Mouse (Mus musculus) hindlimb bud, embryonic 11.5 days (tissue): ENCODE results near the gene Wdr81.
A peak's percentile ranks its signal among the peaks of the same experiment; 100 is the strongest.

ENCODE experiments used
- DNase-seq: peaks from one replicate; pipeline ENCODE4 v3.0.0-alpha.2; 2012; ENCODE audit warnings: low read depth, low spot score; ENCODE audit errors: extremely low spot score

Wdr81 gene

DNA sequence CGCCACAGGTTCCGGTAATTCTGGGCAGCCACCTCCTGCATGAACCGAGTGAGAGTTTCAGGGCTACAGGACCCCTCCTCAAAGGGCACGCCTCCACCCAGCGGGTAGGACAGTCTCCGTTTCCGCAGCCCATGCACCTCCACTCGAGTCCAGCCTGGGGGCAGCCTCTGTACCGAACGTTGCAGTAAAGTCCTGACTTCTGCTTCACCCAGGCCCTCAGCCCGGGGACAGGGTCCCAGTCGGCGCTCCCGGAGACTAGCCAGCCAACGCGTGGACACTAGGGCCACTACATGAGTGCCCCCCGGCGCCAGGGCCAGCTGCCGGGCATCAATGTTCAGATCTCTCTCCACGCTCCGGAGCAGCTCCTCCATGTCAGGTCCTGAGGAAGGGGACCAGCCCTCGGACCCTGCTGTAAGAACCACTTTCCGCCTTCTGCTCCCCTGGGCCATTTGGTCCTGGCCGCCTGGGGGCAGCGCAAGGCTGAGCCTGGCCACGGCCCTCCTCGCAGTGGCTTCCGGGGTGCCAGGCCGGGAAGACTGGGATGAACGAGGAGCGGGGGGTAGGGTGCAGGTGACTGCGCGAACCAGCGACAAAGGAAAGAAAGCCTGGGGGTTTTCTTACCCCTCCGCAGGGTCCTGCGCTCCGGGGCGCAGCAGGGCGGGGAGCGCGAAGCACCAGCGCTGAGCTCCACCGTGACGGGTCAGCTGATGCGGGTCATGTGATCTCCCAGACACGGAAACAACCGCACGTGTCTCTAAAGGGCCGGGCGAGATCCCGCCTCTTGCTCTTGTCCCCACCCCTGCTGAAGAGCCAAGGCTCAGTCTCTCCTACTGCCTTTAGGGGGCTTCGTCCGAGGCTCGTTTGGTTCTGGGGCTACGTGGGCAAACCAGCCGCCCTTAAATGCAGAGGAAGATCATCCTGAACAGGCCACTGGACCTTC is at the start of gene Wdr81:
Gene Wdr81 (minus strand): TSS at position 727 of the 940 bp plus-strand sequence.
- DNase-seq, result peak; percentile 64

DNA sequence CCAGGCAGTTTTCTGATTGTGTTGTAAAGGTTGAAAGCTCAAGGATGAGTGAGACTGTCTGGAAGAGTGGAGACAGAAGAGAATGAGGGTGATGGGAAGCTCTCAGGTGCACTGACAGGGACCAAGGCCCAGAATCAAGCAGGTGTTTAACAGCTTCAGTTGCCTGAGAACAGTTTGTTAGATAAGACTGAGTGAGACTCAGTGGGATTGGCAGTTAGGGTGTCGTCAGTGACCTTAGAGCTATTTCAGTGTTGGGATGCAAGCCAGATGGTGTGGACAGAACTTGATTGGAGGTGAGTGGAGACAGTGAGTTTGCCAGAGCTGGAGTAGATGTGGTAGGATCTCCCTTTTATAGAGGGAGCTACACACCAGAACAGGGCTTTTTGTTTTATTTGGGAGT is 43.6 kb upstream of the Wdr81 start:
- no peak for DNase-seq

DNA sequence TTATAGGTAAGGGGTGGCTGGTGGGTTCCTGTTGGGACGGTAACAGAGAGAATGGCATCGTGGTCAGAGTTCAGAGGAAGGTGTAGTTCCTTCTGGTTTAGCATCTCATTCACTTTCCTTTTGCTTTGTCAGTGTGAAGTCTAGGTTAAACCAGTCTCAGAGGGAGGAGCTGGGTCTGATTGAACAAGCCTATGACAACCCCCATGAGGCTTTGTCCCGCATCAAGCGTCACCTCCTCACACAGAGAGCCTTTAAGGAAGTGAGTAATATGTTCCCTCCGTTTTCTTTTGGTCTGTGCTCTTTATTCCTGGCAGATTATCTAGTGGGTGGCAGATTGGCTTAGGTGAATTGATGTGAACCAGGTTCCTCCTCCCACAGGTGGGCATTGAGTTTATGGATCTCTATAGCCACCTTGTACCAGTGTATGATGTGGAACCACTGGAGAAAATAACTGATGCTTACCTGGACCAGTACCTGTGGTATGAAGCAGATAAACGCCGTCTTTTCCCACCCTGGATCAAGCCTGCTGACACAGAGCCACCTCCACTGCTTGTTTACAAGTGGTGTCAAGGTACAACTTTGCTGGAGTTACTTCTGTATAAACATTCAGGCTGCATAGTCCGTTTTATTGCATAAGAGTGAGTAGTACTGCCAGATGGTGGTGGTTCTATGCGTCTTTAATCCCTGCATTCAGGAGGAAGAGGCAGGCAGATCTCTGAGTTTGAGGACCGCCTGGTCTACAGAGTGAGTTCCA is 40.0 kb upstream of the Wdr81 start:
- DNase-seq, result no peak

DNA sequence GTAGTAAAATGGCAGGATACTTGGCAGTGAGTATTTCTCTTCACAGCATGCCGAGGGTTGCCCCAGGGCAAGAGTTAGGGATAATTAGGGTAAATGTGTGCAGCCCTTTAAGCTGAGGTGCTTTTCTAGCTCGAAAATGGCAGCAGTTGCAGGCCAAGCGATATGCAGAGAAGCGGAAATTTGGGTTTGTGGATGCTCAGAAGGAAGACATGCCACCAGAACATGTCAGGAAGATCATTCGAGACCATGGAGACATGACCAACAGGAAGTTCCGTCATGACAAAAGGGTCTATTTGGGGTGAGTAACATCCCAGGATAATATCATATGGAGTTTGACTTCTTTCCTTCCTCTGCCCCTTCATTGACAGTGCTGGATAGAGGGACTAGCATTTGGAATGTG is 33.0 kb upstream of the Wdr81 start:
- DNase-seq, result no peak

DNA sequence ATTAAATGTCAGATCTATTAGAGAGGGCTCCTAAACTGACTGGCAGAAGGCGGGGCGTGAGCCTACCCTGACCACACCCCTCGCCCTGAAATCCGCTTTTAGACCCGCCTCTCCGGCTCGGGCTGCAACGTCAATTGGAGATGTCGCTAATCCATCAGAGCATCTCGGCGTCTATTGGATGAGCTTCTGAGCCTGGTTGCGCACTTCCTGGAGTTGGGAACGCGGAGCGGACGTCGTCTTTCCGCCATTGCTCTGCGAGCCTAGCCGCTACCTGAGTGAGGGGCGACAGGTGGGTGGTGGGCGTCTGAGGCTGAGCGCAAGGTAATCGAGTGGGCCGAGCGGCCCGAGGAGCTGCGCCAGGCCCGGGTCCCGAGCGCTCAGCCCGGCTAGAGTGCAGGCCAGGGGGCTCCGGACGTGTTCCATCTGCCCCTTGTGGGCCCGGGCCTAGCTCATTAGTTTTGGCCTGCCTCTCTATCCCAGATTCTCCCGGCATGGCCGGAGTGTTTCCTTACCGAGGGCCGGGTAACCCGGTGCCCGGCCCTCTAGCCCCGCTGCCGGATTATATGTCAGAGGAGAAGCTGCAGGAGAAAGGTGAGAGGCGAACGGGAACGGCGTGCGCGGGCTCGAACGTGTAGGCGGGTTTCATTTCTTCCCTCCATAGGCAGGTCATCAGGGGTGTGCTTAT is 32.2 kb upstream of the Wdr81 start, which contains the start of gene Prpf8:
Gene Prpf8 (plus strand): TSS at position 216 of the 685 bp plus-strand sequence.
- DNase-seq, result peak; percentile 95

DNA sequence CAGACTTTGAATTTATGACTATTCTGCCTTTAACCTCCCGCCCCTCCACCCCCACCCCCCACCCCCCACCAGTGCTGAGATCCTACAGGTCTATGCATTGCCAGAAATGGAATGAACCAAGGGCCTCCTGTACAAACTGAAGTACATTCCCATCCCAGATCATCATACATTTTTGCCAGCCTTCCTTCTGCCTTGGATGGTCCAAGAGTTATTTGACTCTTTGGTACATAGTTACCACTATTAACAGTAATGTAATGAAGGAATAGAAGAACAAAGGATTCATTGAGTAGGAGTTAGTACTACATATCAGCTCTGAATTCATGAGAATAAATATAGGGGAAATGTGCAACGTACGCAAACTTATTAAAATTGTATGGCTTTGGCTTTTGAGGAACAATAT is 31.7 kb upstream of the Wdr81 start:
- DNase-seq, result no peak

DNA sequence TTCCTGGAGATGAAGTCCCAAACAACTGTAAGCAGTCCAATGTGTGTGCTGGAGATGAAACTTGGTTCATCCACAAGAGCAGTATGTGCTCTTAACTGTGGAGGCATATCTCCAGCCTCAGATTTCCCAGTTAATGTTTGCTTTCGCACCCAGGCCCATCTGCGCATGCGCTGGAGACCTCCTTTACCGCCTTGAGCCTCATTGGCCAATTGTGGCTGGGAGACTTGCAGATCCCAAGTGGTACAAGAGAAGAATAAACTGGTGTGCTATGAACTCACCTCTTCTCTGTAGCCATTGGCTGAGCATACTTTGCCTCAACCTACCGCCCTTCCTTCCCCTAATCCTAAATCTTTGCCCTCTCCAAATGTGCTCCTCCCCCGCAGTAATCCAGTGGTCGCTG is 18.9 kb upstream of the Wdr81 start:
- DNase-seq, result no peak

DNA sequence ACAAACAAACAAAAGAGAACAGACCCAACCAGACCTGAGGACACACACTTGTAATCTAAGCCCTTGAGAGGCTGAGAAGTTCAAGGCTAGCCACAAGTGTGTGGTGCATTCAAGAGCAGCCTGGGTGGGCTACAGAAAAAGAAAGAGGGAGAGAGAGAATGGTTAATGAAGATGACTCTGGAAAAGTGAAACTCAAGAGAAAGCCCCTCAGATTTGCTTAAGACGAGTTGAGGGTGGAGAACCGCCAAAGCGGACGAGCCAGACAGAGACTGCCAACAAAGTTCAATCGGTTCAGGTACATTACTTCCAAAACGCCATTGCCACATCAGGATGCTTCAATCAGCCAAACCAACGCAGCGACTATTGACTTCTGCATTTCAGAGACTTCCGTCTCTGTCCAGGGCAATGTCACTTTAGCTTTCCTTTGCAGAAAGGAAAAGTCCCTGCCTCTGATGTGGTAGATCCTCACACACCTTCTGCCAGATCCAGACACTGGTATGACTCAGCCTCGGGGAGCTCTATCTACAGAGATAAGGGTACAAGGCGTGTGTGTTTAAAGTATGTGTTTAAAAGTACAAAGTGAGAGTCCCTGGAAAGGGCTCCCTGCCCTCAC is 18.1 kb upstream of the Wdr81 start:
- DNase-seq, result no peak

DNA sequence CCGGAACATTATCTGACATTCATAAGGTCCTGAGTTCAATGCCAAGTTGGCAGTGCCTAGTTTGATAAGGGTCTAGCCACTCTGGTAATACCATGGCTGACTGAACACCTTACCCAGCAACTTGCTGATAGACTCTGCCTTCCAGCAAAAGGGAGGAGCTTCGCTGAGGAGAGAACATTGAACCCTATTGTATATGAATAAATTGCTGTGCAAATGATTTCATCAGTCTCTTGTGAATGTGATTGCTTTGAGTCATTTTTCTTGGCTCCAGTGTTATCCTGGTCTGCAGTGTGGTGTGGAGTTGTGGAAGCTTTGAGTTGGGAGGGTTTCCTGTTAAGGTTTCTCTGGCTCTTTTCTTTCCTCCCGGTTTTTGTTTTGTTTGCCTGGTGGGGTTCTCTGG is 16.2 kb upstream of the Wdr81 start:
- no peak for DNase-seq

DNA sequence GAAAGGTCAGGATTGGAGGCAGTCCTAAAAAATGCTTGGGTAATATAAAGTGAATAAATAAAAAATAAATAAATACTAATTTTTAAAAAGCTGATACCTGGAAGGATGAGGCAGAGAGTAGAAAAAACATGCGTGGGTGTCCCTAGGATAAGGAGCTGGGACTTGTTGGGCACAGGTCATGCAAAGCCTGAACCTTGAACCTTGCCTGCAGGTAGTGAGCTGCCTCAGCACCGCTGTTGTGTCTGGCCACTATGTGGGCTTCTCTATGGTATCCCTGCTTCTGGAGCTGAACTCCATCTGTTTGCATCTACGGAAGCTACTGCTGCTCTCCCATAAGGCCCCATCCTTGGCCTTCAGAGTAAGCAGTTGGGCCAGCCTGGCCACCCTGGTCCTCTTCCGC is 14.7 kb upstream of the Wdr81 start:
- DNase-seq, result no peak

DNA sequence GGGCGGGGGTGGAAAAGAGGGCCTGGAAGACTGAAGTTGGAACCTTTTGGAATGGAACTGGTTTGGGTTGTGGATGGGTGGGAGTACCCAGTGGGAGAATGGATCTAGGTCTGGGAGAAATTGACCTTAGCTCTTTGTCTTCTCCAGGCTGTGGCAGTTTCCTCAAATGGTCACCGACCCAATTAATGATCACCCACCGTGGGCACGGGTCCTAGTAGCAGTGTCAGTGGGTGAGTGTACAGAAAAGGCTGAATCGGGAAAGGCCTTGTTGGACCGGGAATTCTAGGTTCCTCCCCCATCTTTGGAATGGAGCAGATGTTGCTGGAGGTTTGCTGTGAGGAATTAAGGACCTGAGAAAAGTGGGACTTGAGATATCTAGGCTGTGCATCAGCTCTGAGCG is 13.9 kb upstream of the Wdr81 start:
- no peak for DNase-seq

DNA sequence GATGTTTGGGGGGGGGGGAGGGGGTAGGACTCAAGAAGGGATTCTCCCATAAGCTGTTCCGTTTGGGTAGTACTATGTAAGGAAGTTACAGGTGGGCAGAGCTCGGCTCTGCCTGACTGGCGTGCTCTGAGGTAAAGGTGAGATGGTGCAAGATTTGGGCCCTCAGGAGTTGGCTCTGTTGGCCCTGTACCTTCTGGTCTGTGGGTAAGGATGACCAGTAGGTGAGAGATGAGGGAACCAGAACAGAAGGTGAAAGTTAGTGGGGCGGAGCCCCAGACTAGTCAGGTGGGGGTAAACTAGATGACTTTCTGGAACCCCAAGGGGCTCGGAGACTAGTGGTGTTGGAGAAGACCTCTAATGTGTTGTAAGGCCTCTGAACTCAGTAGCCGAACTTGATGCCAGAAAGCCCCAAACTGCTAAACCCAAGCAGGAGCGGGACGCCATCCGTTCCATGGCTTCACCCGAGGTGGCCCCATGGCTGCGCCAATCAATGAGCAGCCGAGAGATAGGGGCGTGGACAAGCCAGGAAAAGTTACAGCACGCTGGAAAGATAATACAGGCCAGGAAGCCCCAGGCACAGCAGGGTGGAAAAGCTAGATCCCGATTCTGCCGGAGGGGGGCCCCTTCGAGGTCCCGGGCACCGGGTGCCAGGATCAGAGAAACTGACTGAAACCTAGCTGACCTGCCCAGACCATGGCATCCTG is 13.1 kb upstream of the Wdr81 start:
- no peak for DNase-seq

DNA sequence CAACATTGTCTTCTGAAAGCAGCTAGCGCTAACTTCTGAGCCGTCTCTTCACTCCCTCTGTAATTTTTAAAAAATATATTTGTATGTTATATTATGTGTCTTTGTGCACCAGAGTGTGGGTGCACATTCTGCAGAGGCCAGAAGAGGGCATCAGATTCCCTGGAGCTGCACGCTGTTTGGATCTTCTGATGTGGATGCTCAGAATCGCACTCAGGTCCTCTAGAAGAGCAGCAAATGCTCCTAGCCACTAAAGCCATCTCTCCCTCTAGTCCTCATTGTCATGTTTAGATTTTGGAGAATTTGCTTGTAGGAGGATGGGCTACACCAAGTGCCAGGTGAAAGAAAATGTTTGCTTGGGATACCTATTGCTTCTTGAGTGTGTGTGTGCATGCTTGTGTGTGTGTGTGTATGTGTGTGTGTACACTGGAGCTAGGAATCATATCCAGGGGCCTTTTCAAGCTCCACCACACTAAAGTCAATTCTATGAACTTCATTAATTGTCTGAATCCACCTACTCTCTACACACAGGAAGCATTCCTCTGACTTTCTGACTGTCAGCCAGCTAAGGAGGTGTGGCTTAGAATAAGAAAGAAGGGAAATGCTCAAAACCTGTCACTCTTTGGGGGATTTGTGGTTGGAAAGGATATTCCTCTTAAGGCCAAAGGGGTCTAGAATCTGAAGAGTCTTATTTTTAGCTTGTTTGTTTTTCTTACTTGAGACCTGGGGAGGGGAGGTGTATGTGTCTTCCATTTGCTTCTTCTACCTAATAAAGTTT is 12.4 kb upstream of the Wdr81 start:
- no peak for DNase-seq

DNA sequence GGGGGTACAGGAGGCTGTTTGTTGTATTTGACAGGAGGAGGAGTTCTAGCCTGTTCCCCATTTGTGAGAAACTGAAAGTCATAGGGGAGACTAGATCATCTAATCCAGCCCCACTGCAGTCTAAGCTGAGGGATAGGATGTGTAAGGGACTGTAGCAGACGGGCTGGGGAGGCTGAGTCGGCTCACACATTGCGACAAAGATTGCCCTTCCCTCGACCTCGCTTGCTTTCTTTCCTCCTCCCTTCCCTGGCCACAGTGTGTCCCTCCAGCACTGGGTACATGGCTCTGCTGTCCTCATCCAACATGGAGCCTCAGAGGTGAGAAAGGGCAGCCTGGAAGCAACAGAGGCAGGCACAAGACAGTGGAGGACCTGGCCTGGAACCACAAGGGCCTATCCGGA is 10.5 kb upstream of the Wdr81 start:
- no peak for DNase-seq

DNA sequence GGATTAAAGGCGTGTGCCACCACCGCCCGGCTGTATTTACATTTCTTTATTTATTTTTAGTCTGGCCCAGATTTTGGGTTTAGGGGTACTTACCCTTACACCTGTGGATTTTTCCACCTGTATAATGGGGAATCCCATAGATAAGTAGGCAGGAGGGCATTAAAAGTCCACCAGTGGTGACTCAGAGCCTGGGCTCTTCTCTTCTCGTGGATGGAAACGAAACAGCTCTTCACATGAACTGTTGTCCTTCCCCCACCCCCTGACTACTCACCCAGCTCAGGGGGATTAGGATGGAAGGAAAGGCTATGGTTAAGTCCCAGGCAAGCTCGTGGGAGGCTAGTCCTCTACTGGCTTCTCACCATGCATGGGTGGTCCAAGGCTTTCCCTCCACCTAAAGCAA is 9.9 kb upstream of the Wdr81 start:
- no peak for DNase-seq

DNA sequence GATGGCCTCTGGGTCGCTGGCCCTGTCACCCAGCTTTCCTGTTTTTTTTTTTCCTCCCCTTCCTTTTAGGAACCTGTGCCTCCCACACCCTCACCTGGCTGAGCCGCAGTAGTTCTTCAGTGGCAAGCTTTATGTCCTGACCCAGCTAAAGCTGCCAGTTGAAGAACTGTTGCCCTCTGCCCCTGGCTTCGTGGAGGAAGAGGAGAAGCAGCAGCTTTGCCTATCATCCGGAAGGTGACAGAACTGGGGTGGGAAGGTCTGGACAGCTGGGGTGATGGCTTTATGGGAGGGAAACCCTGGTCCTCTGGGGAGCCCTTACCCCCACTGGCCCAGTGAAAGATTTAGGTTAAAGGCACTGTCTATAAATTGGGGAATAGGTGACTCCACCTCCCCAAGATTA is 9.1 kb upstream of the Wdr81 start:
- DNase-seq, result no peak

DNA sequence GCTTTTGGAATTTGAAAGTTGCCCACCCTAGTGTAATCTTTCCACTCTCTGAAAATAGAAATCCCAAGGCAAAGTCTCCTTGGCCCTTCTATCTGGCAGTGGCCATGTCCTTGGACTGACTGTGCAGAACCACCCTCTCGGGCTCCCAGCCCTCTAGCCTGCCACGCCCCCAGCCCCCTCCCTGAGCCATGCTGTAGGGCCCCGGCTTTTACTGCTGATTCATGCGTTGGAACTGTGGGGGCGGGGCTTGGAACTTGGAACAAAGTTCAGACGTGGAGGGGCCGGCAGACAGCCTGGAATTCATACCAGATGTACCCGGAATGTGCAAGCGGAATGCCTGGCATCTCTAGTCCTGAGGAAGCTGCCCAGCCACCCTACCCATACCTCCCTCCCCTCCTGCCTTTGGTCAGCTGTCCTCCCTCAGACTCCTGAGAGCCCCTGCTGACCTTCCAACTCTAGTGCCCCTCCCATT is 8.4 kb upstream of the Wdr81 start:
- peak; percentile 61 for DNase-seq

DNA sequence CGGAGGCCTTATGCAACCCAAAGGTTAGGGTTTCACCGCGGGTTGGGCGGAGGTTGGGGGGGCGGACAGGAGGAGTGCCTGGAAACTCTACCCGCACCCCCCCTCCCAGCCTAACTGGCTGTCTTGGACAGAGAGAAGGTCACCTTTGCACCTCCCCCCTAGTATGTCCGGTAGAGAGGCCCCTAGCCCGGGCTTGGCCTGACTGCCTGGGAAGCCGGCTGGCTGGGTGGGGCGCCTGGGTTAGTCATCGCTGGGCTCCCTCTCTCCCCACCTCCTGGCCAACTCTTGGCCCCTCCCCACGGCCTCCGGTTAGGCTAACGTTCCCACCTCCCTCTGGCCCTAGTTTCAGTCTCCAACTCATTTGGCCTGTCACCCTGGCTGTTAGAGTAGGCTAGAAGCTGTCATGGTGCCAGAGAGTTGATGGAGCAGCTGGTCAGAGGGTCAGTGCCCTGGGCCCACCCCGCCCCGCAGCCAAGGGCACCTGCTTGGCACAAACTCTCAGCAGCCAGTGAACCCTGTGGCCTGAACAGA is 7.8 kb upstream of the Wdr81 start:
- no peak for DNase-seq

DNA sequence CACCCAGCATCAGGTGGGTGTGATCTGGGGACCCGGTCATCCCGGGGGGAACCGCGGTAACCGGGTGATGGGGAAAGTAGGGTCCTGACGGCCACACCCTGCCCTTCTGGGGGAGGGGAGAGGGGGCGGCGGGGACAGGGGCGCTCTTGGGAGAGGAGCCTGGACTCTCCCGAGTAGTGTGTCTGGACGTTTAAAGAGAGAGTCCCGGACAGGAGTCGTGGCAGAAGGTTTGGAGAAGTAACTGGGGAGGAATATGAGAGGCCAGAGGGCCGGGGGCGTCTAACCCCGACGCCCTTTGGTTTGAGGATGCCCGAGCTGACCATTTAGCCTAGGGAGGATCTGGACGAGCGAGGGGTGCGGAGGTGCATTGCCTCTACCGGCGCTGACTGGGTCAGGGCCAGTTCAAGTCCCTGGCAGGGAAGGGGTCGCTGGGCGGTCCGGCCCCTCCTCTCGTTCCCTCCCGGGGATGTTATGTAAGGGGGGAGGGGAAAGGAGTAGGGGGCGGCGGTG is 7.3 kb upstream of the Wdr81 start:
- no peak for DNase-seq
